Mouse (Mus musculus) spleen, postnatal 14 days (tissue): ENCODE data around the gene Nucb2.

Experiments used
- DNase-seq, 2 experiments: peaks; one replicate each; pipeline ENCODE4 v3.0.0; 2021 to 2022; ENCODE audit warnings: low spot score in 2 of 2

Gene Nucb2

DNA sequence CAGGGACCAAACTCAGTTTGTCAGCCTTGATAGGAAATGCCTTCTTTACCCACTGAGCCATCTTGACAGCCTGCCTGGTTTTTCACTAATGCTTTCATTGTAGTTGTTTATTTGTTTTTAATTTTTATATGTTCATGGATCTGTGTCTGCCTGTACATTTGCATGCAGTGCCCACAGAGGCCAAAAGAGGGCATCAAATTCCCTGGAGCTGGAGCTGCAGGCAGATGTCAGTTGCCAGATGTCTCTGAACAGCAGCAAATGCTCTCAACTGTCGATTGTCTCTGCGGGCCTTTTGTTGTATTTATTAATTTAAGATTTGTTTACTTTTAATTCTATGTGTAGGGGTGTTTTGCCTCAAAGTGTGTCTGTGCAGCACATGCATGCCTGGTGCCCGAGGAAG lies 15.6 kb downstream of the Nucb2 start:
- DNase-seq, result no peak

DNA sequence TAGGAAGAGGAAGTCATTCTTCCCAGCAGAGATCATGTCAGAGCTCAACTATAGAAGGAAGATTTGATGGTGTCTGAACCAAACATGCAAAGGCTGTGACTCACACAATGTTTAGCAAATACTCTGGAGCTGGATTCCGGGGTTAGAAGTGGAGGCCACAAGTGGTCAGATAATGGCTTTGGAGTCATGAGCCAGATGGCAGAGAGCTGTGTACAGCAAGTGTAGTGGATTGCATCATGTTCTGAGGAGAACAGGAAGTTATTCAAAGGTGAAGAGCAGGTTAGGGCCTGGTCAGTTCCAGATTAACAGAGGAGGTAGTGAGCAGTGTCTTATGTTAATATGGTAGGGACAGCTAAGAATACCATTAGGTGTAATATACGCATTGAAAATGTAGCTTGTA lies 20.4 kb downstream of the Nucb2 start:
- no peak for DNase-seq

DNA sequence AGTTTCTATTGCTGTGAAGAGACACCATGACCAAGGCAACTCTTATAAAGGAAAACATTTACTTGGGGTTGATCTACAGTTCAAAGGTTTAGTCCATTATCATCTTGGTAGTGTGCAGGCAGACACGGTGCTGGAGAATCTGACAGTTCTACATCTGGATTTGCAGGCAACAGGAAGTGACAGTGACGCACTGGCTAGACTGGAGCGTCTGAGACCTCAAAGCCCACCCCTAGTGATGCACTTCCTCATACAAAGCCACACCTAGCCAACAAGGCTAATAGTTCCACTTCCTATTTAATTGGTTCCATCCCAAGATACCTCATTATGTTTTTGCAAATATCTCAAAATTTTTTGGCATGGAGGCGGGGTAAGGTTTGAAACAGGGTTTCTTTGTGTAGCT lies 25.6 kb downstream of the Nucb2 start:
- no peak for DNase-seq

DNA sequence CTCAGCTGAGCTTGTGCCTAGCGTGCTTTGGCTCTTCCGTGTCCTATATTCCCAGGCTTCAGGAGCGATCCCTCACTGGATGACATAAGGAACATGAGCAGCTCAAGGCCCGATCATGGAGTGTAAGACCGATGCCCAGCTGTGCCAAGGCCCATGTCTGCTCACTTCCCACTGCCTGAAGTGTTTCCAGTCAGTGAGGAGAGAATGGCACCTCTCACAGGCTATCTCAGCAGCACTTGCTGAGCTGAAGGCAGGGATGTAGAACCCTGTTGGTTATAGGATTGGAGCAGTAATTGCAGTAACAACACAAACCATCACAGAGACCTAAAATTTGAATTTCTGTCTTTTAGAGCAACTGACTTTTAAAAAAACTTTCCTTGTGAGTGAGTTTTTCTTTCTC lies 26.3 kb downstream of the Nucb2 start:
- DNase-seq, result no peak

DNA sequence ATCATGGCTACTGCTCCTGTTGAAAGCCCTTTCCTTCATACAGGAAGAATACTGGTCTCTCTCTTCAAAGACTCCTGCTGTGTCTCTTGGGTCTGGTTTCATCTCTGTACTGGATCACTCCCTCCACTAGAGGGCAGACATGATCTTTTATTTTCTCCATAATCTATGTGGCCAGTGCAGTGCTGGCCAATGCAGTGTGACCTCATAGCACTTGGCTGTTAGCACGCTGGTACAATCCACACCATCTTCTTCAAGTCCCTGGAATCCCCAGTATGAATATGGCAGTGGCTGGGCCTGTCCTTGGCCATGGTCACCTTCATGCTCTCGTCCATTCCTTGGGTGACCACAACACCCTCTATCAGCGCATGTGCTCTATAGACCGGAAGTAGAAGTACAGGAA lies 27.1 kb downstream of the Nucb2 start:
- no peak for DNase-seq

DNA sequence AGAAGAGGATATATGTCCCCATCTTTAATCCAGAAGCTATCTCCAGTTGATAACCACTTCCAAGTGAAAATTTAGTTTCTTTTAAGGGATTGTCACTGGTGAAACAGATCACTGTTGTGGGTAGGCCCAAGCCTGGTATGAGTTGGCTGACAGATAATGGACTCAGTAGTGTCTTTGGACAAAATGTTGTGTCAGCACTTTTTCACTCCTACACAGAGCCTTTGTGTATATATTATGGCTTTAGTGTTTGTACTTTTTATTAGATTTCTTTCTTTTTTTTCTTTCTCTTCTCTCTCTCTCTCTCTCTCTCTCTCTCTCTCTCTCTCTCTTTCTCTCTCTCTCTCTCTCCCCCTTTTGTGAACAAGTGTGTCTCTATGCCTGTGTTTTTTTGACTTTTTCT lies 52.7 kb downstream of the Nucb2 start:
- DNase-seq, result no peak

DNA sequence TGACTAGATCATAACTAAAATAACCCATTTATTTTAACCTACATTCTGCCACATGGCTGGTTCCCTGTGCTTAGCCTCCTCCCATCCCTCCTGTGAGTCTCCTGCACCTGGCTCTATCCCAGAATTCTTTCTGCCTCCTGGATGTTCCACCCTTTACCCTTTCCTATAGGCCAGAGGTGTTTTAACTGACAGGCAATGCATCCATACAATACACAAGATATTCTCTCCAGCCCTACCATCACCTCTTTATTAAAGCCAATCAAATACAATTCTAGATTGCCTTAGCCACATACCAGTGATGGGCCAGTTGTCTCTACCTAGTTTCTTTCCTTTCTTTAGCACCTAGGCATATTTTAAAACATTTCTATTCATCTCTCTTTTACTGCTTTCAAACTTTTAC lies 70.4 kb downstream of the Nucb2 start:
- DNase-seq, result no peak
